Mouse (Mus musculus) brain, embryonic 14.5 days (tissue): ENCODE results near the gene Lrch1.

Experiments used
- CTCF ChIP-seq: fragments of 200-500 bp; IDR thresholded peaks from 2 replicates; pipeline ENCODE4 v1.5.1; 2012; ENCODE audit warnings: inconsistent platforms, mild to moderate bottlenecking, moderate library complexity, borderline replicate concordance; ENCODE audit not compliant: insufficient read depth, insufficient read length; ENCODE audit errors: extremely low read depth
- POLR2A ChIP-seq: fragments of 200-500 bp; IDR thresholded peaks from 2 replicates; pipeline ENCODE4 v1.6.1; 2012; ENCODE audit warnings: mild to moderate bottlenecking, inconsistent platforms, borderline replicate concordance; ENCODE audit not compliant: poor library complexity, insufficient read depth, insufficient read length, severe bottlenecking; ENCODE audit errors: extremely low read depth

DNA sequence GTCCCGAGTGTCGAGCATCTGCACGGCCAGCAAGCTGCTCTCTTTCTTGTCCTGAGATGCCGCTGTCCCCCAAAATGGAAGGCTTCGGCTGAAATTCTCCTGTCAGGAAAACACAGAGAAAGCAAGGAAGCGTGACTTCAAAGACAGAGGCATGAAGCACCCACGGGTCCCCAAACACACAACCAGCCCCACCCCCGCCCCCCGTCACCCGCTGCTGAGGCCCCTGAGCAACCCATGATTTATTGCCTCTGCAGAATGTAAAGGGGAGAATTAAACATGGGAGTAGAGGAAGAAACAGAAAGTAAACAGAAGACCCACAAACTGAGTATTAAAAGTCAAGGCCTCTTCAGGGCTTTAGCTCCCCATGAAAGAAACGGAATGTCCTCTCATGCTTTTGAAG is 136.1 kb downstream of the Lrch1 start:
- TF ChIP-seq CTCF (no peak), POLR2A (no peak)
